Mouse (Mus musculus) kidney, adult 11 months (tissue): ENCODE measurements around the gene Cd300e.
"Not testable (repeated sequence)": the region's sequence is repeated elsewhere in the genome, so short reads cannot be mapped to it uniquely, and the experiment has no call there.

Experiments
- DNase-seq: peaks from one replicate; pipeline ENCODE4 v3.0.0; 2022

Cd300e gene

GRCm38 (mm10) chr11:115081373-115081772 is 19.4 kb upstream of the Cd300e start:
- DNase-seq = no peak

DNA sequence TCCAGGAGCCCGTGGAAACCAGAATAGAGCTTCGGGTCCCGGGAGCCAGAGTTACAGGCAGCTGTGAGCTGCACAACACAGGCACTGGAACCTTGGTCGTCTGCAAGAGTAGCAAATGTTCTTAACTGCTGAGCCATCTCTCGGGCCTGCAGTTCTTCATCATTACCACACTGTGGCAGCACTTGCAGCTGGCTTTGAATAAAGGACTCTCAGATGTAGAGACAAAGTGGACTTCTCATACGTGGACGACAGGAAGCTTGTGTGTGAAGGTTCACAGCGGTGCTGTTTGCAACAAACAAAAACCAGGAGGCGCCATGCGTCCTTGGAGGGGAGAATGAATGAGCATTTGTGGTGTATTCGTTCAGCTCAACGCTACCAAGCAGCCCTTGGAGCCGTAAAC is 18.9 kb upstream of the Cd300e start:
- DNase-seq = peak; percentile 44

DNA sequence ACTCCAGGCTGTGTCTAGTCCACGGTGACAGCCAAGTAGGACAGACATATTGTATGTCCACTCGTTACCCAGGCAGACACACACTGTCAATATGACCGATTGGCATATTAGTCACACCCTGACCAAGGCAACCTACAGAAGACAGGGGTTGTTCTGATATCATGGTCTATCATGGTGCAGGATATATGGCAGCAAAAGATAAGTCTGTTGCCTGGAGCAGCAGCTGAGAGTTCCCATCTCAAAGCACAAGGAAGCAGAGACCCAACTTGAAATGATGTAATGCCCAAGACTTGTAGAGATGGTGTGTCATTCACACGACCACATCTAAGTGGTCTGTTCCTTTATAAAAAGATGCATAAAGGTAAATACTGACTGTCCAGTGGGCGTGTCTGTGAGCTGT is 16.7 kb upstream of the Cd300e start:
- DNase-seq = no peak

DNA sequence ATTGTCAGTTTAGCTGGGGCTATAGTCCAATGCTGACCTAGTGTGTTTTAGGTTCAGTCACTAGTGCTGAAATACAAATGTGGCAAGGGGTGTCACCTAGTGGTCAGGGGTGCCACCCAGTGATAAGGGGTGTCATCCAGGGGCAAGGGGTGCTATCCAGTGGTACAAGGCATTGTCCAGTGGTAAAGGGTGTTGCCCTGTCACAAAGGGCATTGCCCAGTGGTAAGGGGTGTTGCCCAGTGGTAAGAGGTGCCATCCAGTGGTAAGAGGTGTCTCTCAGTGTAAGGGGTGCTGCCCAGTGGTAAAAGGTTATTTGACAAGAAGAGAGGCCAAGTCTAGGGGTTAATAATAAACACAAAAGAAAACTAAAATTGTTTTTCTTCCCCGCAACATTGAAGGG is 15.5 kb upstream of the Cd300e start:
- DNase-seq = no peak

GRCm38 (mm10) chr11:115075859-115076258 is 13.9 kb upstream of the Cd300e start:
- DNase-seq = no peak

- no peak for DNase-seq
Observed at GRCm38 (mm10) chr11:115075407-115075806, 13.4 kb upstream of the Cd300e start.

GRCm38 (mm10) chr11:115073002-115073401 is 11.0 kb upstream of the Cd300e start:
- no peak for DNase-seq

DNA sequence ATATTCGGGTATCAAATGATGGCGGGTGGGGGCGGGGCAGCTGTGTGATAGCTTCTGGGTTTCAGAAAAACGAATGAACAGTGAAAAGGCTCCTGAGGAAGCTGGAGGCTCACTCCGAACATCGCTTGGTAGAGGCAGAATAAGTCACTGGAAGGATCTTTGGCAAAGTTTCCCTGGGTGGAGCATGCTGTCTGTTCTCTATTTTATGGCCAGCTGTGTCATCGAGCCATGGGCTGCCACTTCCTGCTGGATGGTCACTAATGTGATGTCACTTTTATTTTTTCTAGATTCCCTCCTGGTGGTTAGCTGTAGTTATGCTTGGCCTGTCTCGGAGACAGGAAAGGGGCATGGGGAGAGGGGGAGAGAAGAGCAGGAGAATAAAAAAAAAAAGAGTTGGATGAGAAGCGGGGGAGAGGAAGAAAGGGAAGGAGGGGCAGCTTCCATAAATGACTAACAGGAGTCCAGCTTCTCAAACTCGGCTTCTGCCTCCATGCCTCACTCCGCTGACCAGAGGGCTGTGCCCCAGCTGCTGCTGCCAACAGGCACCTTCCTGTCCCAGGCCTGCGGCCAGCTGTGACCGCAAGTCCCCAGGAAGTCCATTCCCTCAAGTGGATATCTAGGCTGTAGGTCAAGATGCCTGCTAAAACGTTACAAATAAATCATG is 9.8 kb upstream of the Cd300e start:
- DNase-seq = peak; percentile 55

GRCm38 (mm10) chr11:115071015-115071551 is 9.1 kb upstream of the Cd300e start:
- DNase-seq = no peak

DNA sequence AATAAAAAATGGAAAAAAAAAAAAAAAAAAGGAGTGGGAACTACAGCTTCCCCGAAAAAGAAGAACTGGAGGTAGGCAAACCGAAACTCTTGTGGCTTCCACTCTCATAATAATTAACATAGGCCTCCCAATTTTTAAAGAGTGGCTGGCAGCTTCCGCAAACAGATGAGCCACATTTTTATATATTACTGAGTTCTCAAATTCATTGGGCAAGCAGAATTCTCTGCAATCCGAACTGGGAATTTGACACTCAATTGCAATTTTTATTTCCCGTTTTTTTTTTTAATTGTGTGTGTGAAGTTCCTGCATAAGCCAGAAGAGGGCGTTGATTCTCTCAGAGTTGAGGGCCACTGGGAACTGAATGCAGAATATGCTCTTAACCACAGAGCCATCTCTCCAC is 4.8 kb upstream of the Cd300e start:
- no peak for DNase-seq

DNA sequence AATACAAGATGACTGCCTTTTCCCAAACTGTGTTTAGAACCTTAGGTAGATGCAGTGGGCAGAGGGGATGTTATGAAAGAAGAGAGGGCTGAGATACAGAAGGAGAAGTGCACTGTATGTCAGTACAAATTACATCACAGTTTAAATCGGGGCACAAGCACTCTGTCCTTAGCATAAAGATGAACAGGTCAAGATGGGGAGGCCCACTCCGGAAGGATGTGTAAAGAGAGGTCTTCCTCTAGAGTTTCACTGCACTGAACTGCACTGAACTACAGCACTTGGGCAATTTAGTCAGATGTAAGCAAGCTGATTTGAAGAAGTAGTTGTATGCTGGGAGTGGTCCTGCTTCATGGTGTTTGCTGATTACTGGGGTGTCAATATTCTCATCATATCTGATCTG is 2.2 kb downstream of the Cd300e start:
- DNase-seq = no peak

GRCm38 (mm10) chr11:115058701-115059100 is 3.3 kb downstream of the Cd300e start:
- no peak for DNase-seq

GRCm38 (mm10) chr11:115054537-115054936 is 7.4 kb downstream of the Cd300e start:
- no peak for DNase-seq

DNA sequence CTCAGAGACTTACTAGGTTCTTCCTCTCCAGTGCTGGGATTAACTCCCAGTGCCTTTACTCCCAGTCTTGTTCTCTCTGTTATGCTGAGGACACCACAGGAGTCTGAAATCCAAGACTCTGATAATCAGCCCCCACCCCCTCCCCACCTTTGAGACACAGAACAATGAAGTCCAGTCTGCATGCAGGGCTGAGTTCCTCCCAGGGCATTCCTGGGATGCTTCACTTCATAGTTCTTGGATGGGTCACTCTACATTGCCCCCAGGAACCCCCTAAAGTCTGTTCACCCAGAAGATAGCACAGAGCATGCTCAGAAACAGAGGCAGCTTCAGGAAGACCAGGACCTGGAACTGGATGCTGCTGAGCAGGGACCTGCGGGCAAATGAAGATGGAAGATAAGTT is 9.0 kb downstream of the Cd300e start:
- no peak for DNase-seq

GRCm38 (mm10) chr11:115052206-115052605 is 9.8 kb downstream of the Cd300e start:
- DNase-seq = peak; percentile 9

DNA sequence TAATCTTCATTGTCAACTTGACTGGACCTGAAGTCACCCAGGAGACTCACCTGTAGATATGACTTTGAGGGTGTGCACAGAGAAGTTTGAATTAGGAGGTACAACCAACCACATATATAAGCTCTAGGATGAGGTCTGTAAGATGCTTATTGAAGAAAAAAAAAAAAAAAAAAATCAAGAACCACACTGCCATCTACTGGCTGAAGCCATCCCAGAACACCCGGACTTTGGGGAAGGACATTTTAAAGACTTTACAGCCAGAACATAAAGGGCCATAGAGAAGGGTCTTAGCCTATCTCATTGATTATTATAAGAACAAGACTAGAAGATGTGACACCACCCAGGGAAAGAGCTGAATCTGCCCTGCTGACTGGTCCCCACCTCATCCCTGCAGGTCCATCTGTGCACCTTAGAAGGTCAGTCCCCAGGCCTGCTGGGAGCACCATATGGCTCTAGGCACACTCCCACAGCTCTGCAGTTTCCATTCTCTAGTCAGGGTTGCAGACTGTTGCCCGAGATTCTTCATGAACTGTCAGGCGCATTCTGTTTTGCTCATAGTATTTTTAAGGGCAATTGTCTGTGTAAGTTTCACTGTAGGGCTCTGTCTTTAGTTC is 12.6 kb downstream of the Cd300e start:
- no peak for DNase-seq

- DNase-seq = no peak
Observed at GRCm38 (mm10) chr11:115048259-115048658, 13.7 kb downstream of the Cd300e start, which contains the start of gene Cd300ld3. Gene Cd300ld3, minus strand, starts transcription at chr11:115048409.

GRCm38 (mm10) chr11:115037669-115038068 is 24.3 kb downstream of the Cd300e start, which contains the start of gene Cd300ld5:
Gene Cd300ld5, minus strand, starts transcription at chr11:115037769.
- DNase-seq = not testable (repeated sequence)

DNA sequence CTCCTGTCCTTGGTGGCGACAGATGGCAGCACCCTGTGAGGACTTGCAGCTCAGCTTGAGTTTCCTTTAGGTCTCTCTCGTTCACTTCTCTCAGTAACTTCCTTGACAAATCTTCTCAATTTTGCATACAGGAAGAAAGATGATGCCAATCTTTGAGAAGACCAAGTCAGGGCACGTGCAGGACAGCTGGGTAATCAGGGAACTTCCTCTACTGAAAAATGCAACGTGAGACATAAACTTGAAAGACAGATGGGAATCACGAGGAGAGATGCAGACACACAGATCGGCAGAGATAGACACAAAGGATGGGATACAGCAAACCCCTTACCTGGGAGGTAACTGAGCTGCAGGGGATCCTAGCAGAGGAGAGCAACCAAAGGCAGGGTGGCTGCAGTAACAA is 35.1 kb downstream of the Cd300e start, which contains the start of gene Cd300ld4:
TSS of gene Cd300ld4 (minus strand) at position 101 of the 400 bp plus-strand sequence.
- DNase-seq = not testable (repeated sequence)

DNA sequence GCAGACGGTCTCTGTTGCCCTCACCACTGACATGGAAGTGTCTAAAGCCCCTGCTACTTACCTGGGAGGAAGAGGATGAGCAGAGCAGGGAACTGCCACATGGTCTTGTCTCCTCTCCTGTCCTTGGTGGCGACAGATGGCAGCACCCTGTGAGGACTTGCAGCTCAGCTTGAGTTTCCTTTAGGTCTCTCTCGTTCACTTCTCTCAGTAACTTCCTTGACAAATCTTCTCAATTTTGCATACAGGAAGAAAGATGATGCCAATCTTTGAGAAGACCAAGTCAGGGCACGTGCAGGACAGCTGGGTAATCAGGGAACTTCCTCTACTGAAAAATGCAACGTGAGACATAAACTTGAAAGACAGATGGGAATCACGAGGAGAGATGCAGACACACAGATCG is 45.9 kb downstream of the Cd300e start, which contains the start of gene Cd300ld2:
TSS of gene Cd300ld2 (minus strand) at position 101 of the 400 bp plus-strand sequence.
- DNase-seq = not testable (repeated sequence)

DNA sequence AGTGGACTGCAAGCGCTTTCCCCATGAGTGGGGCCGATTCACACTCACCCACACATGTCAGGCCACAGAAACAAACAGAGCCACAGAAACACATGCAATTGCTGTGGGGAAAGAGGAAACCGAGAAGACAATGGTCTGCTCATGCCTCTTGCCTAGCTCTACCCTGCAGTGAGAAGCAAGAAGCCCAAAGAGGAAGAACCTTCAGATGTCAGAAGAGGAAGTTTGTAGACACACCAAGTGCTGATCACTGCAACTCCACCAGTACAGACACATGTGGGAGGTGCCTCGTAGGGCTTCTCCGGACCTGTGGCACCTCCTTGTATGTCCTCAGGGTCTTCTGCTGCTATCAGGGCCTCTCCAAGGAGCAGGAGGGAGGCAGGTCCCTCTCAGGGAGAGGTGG is 57.9 kb downstream of the Cd300e start:
- DNase-seq = no peak
